Mouse (Mus musculus): ENCODE data around the gene Pigc.

The Pigc gene

GRCm38 (mm10) chr1:162008631-162009067 lies 39.7 kb downstream of the Pigc start:
- DNase-seq, result peak; percentile 15

GRCm38 (mm10) chr1:162009086-162009485 lies 40.1 kb downstream of the Pigc start:
- no peak for DNase-seq

- DNase-seq, result no peak
Observed at GRCm38 (mm10) chr1:162011523-162012245, 42.7 kb downstream of the Pigc start.

- no peak for DNase-seq
Observed at GRCm38 (mm10) chr1:162013561-162013960, 44.6 kb downstream of the Pigc start.

GRCm38 (mm10) chr1:162015247-162015862 lies 46.4 kb downstream of the Pigc start:
- no peak for DNase-seq

GRCm38 (mm10) chr1:162016982-162017381 lies 48.0 kb downstream of the Pigc start:
- DNase-seq, result no peak

- no peak for DNase-seq
Observed at GRCm38 (mm10) chr1:162017975-162018600, 49.1 kb downstream of the Pigc start.

- DNase-seq, result no peak
Observed at GRCm38 (mm10) chr1:162018601-162018977, 49.6 kb downstream of the Pigc start.

- no peak for DNase-seq
Observed at GRCm38 (mm10) chr1:162020303-162020731, 51.3 kb downstream of the Pigc start.

- no peak for DNase-seq
Observed at GRCm38 (mm10) chr1:162020766-162021165, 51.8 kb downstream of the Pigc start.

Measured in kidney, postnatal 10 days (tissue).